Mouse (Mus musculus): ENCODE data around the gene Ccdc194. TPM values are rescaled to one million over a fixed set of nuclear protein-coding genes. Genes with fewer than 3 reads are reported as not detected.
A peak's percentile ranks its signal among the peaks of the same experiment; 100 is the strongest.

Gene Ccdc194
- 0.51 and 0.71 TPM in 2 replicates for polyA plus RNA-seq (2014; fragmentation: Nextera tagmentation; extraction: Ambion mirVana)

DNA sequence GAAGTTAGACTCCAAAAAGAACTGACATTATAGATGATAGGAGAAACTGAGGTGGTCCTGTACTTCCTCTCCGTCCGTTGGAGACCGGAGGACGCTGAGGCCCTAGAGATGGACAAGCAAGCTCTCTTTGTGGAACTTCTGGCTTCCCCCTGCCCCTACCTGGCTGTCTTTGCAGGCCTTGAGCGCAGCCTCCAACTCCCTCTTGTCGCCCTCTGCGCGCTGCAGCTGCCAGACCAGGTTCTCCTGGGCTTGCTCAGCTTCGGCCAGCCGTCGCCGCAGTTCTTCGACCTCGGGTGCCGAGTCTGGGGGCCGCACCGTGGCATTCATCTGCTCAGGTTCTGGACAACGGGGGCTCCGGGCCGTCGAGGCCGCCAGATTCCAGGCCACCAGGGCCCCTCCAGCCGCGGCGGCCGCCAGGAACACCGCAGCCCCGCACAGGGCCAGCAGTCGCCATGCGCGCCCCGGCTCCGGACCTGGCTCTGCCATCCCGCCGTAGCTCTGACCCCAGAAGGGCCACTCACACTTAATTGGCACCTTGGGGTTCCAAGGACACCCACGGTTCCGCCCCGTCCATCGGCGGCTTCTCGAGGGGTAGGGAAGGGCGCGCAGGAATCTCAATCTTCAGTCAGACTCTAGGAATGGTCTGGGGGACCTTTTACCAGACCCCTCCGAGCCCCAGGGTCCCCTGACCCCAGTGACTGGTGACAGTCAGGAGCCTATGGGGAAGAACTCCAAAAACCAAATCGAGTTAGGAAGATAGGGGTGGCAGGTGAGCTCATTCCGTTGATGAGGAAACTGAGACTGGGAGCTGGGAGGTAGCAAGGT, at the start of gene Ccdc194:
TSS of gene Ccdc194 (minus strand) at position 486 of the 825 bp plus-strand sequence.
- H3K9me3 ChIP-seq (ENCODE audit: control insufficient read depth, low read length), result no peaks in the 10 kb centered on the region
- 7% methylated on average over 46 of the region's 46 CpGs for WGBS
- H3K36me3 ChIP-seq (ENCODE audit: control insufficient read depth, insufficient read depth, low read length), result no peaks in the 10 kb centered on the region
- H3K4me3 ChIP-seq (ENCODE audit: low read depth, low read length), result 0 out of 2 replicates have a peak within 1 kb of the TSS, but pooled peaks have one; percentile 6
- no peak within 1 kb of the TSS for H3K27ac ChIP-seq (ENCODE audit: low read depth, low read length)
- H3K27me3 ChIP-seq (ENCODE audit: control insufficient read depth, insufficient read depth, low read length), result peaks cover 27% of the 10 kb centered on the region
- peak within 1 kb of the TSS; percentile 18; the same call in 1 of the 2 replicates for H3K4me2 ChIP-seq (replicated peaks; ENCODE audit: low read depth, low read length)
- DNase-seq (ENCODE audit: low spot score) (peak; percentile 43), ATAC-seq (ENCODE audit: low FRiP score) (no peak)
- H3K9ac ChIP-seq (ENCODE audit: low read depth, low read length), result peak within 1 kb of the TSS; percentile 2; the same call in 1 of the 2 replicates
- 0 out of 2 replicates have a peak, but pooled peaks cover 2% of the 10 kb centered on the region for H3K4me1 ChIP-seq (replicated peaks; ENCODE audit: control insufficient read depth, insufficient read depth, low read length)

DNA sequence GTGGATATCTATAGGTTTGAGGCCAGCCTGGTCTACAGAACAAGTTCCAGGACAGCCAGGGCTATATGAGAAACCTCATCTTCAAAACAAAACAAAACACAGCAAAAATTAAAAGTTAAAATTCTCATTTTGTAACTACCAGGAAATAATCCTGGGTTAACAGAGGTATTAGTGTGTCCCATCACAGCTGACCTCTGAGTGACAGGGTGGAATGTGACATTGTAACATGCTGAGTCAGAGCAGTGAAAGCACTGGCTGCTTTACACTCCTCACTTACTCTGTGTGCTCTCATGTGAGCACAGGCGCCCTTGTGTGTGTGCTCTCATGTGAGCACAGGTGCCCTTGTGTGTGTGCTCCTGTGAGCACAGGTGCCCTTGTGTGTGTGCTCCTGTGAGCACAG, 49.5 kb upstream of the Ccdc194 start:
- no peak overlapping the region for H3K27ac ChIP-seq (ENCODE audit: low read depth, low read length)
- H3K4me2 ChIP-seq (replicated peaks; ENCODE audit: low read depth, low read length), result no peak overlapping the region
- H3K36me3 ChIP-seq (ENCODE audit: control insufficient read depth, insufficient read depth, low read length), result no peaks in the 10 kb centered on the region
- no peak overlapping the region for H3K4me3 ChIP-seq (ENCODE audit: low read depth, low read length)
- H3K27me3 ChIP-seq (ENCODE audit: control insufficient read depth, insufficient read depth, low read length), result no peaks in the 10 kb centered on the region
- H3K9me3 ChIP-seq (ENCODE audit: control insufficient read depth, low read length), result no peaks in the 10 kb centered on the region
- WGBS, result 70% methylated on average over 1 of the region's 1 CpGs
- no peak for DNase-seq (ENCODE audit: low spot score)
- peaks cover 4% of the 10 kb centered on the region; the same call in 1 of the 2 replicates for H3K4me1 ChIP-seq (replicated peaks; ENCODE audit: control insufficient read depth, insufficient read depth, low read length)
- ATAC-seq (ENCODE audit: low FRiP score), result no peak
- no peak overlapping the region for H3K9ac ChIP-seq (ENCODE audit: low read depth, low read length)

- H3K9me3 ChIP-seq (ENCODE audit: control insufficient read depth, low read length), result no peaks in the 10 kb centered on the region
- H3K4me2 ChIP-seq (replicated peaks; ENCODE audit: low read depth, low read length), result no peak overlapping the region
- H3K36me3 ChIP-seq (ENCODE audit: control insufficient read depth, insufficient read depth, low read length), result no peaks in the 10 kb centered on the region
- H3K27ac ChIP-seq (ENCODE audit: low read depth, low read length), result no peak overlapping the region
- no peak overlapping the region for H3K9ac ChIP-seq (ENCODE audit: low read depth, low read length)
- DNase-seq (ENCODE audit: low spot score), result no peak
- no peaks in the 10 kb centered on the region; the same call in 1 of the 2 replicates for H3K27me3 ChIP-seq (ENCODE audit: control insufficient read depth, insufficient read depth, low read length)
- WGBS, result 88% methylated on average over 7 of the region's 7 CpGs
- no peak for ATAC-seq (ENCODE audit: low FRiP score)
- no peak overlapping the region for H3K4me3 ChIP-seq (ENCODE audit: low read depth, low read length)
- H3K4me1 ChIP-seq (replicated peaks; ENCODE audit: control insufficient read depth, insufficient read depth, low read length), result peaks cover 4% of the 10 kb centered on the region; the same call in 1 of the 2 replicates
These were observed 48.9 kb upstream of the Ccdc194 start for GRCm38 (mm10) chr8:71574426-71574825.

GRCm38 (mm10) chr8:71572847-71573633, 47.5 kb upstream of the Ccdc194 start:
- Histone ChIP-seq H3K36me3 (ENCODE audit: control insufficient read depth, insufficient read depth, low read length) (no peaks in the 10 kb centered on the region), H3K9me3 (ENCODE audit: control insufficient read depth, low read length) (no peaks in the 10 kb centered on the region), H3K4me1 (replicated peaks; ENCODE audit: control insufficient read depth, insufficient read depth, low read length) (peaks cover 11% of the 10 kb centered on the region; the same call in 1 of the 2 replicates), H3K4me2 (replicated peaks; ENCODE audit: low read depth, low read length) (no peak overlapping the region), H3K27me3 (ENCODE audit: control insufficient read depth, insufficient read depth, low read length) (peaks cover 9% of the 10 kb centered on the region), H3K27ac (ENCODE audit: low read depth, low read length) (no peak overlapping the region), H3K9ac (ENCODE audit: low read depth, low read length) (no peak overlapping the region), H3K4me3 (ENCODE audit: low read depth, low read length) (no peak overlapping the region)
- 80% methylated on average over 9 of the region's 9 CpGs for WGBS
- ATAC-seq (ENCODE audit: low FRiP score) (no peak), DNase-seq (ENCODE audit: low spot score) (no peak)

GRCm38 (mm10) chr8:71572077-71572476, 46.6 kb upstream of the Ccdc194 start:
- 93% methylated on average over 2 of the region's 2 CpGs for WGBS
- DNase-seq (ENCODE audit: low spot score) (no peak), ATAC-seq (ENCODE audit: low FRiP score) (no peak)
- Histone ChIP-seq H3K27ac (ENCODE audit: low read depth, low read length) (no peak overlapping the region), H3K27me3 (ENCODE audit: control insufficient read depth, insufficient read depth, low read length) (peaks cover 9% of the 10 kb centered on the region), H3K36me3 (ENCODE audit: control insufficient read depth, insufficient read depth, low read length) (no peaks in the 10 kb centered on the region), H3K9ac (ENCODE audit: low read depth, low read length) (no peak overlapping the region), H3K9me3 (ENCODE audit: control insufficient read depth, low read length) (no peaks in the 10 kb centered on the region), H3K4me2 (replicated peaks; ENCODE audit: low read depth, low read length) (no peak overlapping the region), H3K4me3 (ENCODE audit: low read depth, low read length) (no peak overlapping the region), H3K4me1 (replicated peaks; ENCODE audit: control insufficient read depth, insufficient read depth, low read length) (peaks cover 11% of the 10 kb centered on the region; the same call in 1 of the 2 replicates)

- H3K4me3 ChIP-seq (ENCODE audit: low read depth, low read length), result peak overlapping the region; percentile 69
- ATAC-seq (ENCODE audit: low FRiP score) (peak; percentile 88), DNase-seq (ENCODE audit: low spot score) (peak; percentile 88)
- peak overlapping the region; percentile 61 for H3K9ac ChIP-seq (ENCODE audit: low read depth, low read length)
- no peaks in the 10 kb centered on the region for H3K36me3 ChIP-seq (ENCODE audit: control insufficient read depth, insufficient read depth, low read length)
- H3K27ac ChIP-seq (ENCODE audit: low read depth, low read length), result peak overlapping the region; percentile 36; the same call in 1 of the 2 replicates
- WGBS, result under 1% methylated on average over 41 of the region's 41 CpGs
- H3K27me3 ChIP-seq (ENCODE audit: control insufficient read depth, insufficient read depth, low read length), result peaks cover 12% of the 10 kb centered on the region
- peak overlapping the region; percentile 93 for H3K4me2 ChIP-seq (replicated peaks; ENCODE audit: low read depth, low read length)
- no peaks in the 10 kb centered on the region for H3K9me3 ChIP-seq (ENCODE audit: control insufficient read depth, low read length)
- peaks cover 11% of the 10 kb centered on the region; the same call in 1 of the 2 replicates for H3K4me1 ChIP-seq (replicated peaks; ENCODE audit: control insufficient read depth, insufficient read depth, low read length)
These were observed 44.9 kb upstream of the Ccdc194 start for GRCm38 (mm10) chr8:71570291-71570954.

- DNase-seq (ENCODE audit: low spot score), result peak; percentile 89
- peak; percentile 85 for ATAC-seq (ENCODE audit: low FRiP score)
- Histone ChIP-seq H3K9ac (ENCODE audit: low read depth, low read length) (peak overlapping the region; percentile 47; the same call in 1 of the 2 replicates), H3K27ac (ENCODE audit: low read depth, low read length) (peak overlapping the region; percentile 36; the same call in 1 of the 2 replicates), H3K27me3 (ENCODE audit: control insufficient read depth, insufficient read depth, low read length) (peaks cover 12% of the 10 kb centered on the region), H3K36me3 (ENCODE audit: control insufficient read depth, insufficient read depth, low read length) (no peaks in the 10 kb centered on the region), H3K4me3 (ENCODE audit: low read depth, low read length) (peak overlapping the region; percentile 69), H3K4me2 (replicated peaks; ENCODE audit: low read depth, low read length) (peak overlapping the region; percentile 93), H3K9me3 (ENCODE audit: control insufficient read depth, low read length) (no peaks in the 10 kb centered on the region), H3K4me1 (replicated peaks; ENCODE audit: control insufficient read depth, insufficient read depth, low read length) (peaks cover 11% of the 10 kb centered on the region; the same call in 1 of the 2 replicates)
- under 1% methylated on average over 51 of the region's 51 CpGs for WGBS
These were observed 44.1 kb upstream of the Ccdc194 start for GRCm38 (mm10) chr8:71569366-71570290.
